Mouse (Mus musculus): ENCODE data around the gene Smoc1.

Gene Smoc1

DNA sequence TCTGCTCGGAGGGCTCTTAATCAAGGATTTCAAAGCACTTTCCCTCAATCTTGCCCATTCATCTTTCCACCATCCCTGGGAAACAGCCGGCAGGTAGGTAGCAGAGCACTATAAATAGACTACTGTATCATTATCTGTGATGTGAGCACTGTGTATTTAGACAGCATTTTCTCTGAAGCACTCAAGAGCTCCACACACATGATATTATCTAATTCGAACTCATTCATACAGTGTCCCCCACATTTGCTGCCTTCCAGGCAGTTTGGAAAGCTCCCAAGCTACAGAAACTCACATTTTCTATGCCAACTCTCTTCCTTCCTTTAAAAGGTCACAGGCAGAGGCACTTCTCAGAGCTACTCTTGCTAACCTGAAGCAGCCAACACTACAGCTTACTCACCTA is 200.0 kb downstream of the Smoc1 start:
- DNase-seq (ENCODE audit: low spot score) = no peak

DNA sequence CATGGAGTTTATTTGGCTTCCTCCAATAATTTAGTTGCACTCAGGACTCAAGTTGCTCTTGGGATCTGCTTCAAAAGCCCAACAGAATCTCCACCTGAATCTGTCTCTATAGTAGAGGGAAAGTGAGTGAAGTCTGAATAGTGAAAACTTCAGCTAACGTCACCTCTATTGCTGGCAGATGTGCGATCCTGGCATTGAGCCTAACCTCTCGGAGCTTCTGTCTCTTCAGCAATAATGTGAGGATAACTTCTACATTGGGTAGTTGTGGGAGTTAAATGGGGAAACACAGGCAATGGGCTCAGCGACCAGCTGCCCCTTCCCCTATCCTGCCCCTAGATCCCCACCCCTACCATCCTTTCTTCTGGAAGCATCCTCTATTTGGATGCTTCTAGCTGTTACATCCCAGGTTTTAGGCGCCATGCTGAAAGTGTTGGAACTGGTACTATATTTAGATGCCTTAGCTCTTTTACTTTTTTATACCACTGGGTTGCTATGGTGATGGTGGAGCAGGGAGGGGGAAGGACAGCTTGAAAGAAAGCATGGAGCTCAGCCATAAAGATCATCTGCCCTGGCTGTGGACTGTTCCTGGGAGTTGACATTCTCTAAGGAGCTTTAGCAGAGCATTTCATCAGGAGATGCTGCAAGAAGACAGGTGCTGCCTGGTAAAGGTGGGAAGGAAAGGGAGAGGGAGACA is 201.3 kb downstream of the Smoc1 start:
- no peak for DNase-seq (ENCODE audit: low spot score)

DNA sequence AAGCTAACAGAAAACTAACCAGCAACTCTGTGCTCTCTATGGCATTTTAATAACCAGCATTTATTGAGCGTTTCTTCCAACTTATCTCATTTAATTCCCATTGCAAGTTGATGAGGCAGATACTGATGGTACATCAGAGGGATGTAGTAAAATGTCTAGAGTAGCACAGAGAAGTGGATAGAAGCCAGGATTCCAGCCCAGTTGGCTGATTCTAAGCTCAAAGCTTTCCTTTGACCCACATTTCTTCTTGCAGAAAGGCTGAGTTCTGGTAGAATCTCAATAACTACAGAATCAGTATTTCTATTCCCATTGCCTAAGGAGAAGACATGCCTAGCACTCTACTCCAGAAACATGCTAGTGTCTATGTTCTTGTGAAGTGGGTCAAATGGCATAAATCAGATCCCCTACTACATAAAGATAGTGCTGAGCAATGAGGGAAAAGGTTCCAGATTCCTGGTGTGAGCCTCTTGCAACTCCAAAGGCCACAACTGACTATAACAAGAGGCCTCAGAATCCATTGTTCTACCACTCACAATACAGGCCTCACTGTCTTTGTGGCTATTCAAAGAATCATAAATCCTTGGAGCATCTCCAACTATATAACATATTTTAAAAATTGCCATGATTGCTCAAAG is 207.3 kb downstream of the Smoc1 start:
- no peak for DNase-seq (ENCODE audit: low spot score)

DNA sequence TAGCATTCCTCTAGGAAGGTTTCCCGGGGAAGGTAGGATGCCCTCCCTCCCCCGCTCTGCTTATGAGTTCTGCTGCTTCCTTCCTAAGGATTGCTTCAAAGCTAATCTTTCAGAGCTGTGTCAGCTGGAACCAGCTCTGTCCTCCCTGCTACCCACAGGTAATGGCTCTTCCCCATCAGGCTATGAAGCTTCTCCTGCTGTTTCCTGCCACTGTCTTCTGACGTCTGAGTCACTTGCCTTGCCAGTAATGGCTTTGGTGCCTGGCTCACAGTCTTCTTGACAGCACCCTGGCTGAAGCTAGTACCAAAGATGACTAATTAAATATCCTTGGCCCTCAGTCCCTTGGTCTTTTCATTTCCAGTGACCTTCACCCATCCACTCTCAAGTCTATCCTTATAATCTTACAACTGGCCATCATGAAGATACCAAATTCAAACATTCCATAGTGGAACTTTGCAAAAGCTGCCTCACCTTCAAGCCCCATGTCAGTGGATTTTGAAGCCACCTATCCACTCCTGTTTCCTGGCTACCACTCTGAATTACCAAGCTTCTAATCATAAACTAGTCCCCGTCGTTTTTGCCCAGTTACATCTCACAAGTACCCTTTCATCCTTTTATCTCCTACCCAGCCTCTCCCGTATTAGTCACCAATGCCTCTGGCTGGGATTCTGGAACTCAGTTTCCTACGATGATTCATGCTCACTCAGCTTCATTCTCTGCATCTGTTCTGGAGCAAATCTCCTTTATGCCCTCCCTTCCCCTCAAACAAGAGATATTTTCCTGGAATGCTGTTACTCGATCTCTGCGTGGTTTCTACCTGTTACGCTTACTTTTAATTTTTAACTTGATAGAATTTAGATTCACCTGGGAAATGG is 209.1 kb downstream of the Smoc1 start:
- DNase-seq (ENCODE audit: low spot score) = no peak
